Mouse (Mus musculus): ENCODE results near the gene Fbxw13.
"Not testable (repeated sequence)": the region's sequence is repeated elsewhere in the genome, so short reads cannot be mapped to it uniquely, and the experiment has no call there.

The Fbxw13 gene

DNA sequence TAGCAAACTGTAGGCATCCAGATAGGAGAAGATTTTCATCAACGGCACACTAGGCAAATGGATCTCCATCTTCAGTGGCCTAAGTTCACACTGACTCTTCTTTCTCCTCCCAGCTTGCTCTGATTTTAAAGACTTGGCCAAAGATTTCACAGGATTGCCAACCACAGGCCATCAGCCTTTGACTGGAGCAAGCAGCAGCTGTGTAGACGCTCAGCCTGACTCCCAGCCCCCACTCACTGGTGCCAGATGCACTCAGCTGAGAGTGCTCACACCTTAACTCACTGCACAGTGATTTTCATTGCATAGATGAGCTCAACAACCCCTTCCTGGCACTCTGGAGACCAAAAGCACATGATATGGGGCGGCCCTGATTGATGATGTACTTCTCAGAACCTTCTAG is at the start of gene Fbxw13:
Gene Fbxw13 (minus strand): TSS at position 101 of the 400 bp plus-strand sequence.
- ATAC-seq (ENCODE audit: low TSS enrichment) = not testable (repeated sequence)

DNA sequence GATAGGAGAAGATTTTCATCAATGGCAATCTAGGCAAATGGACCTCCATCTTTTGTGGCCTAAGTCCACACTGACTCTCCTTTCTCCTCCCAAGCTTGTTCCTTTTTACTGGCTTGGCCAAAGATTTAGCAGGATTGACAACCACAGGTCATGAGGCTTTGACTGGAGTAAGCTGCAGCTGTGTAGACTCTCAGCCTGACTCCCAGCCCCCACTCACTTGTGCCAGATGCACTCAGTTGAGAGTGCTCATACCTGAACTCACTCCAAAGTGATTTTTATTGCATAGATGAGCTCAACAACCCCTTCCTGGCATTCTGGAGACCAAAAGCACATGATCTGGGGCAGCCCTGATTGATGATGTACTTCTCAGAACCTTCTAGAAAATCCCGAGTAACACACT is 38.9 kb upstream of the Fbxw13 start, which contains the start of gene Fbxw20:
Gene Fbxw20 (minus strand): TSS at position 101 of the 400 bp plus-strand sequence.
- no peak for ATAC-seq (ENCODE audit: low TSS enrichment)

GRCm38 (mm10) chr9:109218449-109218848 is 22.7 kb upstream of the Fbxw13 start:
- no peak for ATAC-seq (ENCODE audit: low TSS enrichment)

DNA sequence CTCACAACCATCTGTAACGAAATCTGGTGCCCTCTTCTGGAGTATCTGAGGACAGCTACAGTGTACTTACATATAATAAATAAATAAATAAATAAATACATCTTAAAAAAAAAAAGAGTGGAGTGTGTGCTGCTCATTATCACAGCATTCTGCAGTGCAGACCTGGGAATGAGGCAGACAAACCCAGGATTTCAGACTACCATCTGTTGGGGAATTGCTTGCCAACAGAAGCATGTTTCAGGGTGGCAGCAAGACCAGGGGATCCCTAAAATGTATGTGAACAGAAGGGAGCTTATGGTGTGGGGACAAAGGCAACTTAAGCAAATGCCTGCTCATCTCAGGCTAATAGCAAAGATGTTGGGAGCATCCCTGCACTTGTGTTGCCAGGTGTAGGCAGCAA is 5.6 kb upstream of the Fbxw13 start:
- not testable (repeated sequence) for ATAC-seq (ENCODE audit: low TSS enrichment)

- no peak for ATAC-seq (ENCODE audit: low TSS enrichment)
Observed at GRCm38 (mm10) chr9:109200349-109200748, 4.6 kb upstream of the Fbxw13 start.

DNA sequence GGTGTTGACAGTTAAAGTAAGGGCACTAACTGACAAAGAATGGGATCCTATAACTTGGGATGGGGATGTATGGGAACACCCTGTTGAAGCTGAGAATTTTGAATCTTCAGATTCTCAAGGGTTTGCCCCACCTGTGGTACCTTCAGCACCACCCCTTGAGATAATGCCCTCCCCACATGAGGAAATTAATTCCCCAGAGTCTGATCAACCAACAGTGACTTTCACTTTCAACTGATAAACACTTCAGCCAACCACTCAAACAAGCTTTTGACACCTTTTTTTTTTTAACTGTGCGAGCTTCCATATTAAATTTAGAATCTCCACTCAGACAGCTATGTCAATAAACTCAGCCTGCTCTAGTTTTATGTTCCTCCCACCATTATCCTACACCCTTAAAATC is 3.6 kb upstream of the Fbxw13 start:
- no peak for ATAC-seq (ENCODE audit: low TSS enrichment)

DNA sequence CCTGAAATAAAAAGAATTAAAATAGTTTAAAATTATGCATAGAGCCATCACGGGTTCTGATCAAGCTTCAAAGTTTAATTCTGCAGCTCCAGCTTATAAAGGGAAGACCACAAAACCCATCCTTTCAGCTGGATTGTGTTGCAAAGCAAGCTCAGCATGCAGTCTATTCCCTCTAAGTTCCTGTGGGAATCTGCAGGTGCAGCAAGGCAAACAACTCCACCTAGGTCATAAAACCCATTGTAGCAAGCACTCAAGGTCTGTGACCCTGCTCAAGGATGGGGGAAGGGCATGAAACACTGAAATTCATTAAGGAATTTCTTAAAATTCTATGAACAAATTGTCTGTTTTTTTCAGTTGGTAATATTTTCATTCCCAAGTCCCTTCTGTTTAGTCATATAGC is 18.6 kb downstream of the Fbxw13 start:
- ATAC-seq (ENCODE audit: low TSS enrichment) = no peak

DNA sequence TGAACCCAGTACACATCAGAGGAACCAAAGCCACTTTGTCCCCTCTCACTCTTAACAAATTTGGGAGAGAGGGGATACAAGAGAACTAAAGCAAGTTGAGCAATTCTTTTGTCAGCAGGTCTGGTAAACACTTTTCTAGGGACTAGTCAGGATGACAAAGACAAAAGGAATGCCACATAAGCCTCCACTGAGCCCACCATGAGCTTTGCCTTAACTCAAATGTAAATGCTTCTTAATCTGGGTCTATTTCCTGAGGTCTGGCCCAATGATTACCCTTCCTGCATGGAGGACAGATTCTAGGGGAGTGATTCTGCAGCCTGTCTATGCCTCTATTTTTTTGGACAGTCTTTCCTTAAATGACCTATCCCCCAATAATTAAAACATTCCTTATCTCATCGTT is 19.5 kb downstream of the Fbxw13 start:
- ATAC-seq (ENCODE audit: low TSS enrichment) = no peak

GRCm38 (mm10) chr9:109167316-109167715 is 28.5 kb downstream of the Fbxw13 start:
- no peak for ATAC-seq (ENCODE audit: low TSS enrichment)

DNA sequence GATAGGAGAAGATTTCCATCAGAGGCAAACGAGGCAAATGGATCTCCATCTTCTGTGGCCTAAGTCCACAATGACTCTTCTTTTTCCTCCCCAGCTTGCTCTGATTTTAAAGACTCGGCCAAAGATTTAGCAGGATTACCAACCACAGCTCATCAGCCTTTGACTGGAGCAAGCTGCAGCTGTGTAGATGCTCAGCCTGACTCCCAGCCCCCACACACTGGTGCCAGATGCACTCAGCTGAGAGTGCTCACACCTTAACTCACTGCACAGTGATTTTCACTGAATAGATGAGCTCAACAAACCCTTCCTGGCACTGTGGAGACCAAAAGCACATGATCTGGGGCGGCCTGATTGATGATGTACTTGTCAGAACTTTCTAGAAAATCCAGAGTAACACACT is 33.8 kb downstream of the Fbxw13 start, which contains the start of gene Fbxw21:
Gene Fbxw21 (minus strand): TSS at position 101 of the 400 bp plus-strand sequence.
- no peak for ATAC-seq (ENCODE audit: low TSS enrichment)

GRCm38 (mm10) chr9:109140414-109140813 is 55.4 kb downstream of the Fbxw13 start:
- not testable (repeated sequence) for ATAC-seq (ENCODE audit: low TSS enrichment)

DNA sequence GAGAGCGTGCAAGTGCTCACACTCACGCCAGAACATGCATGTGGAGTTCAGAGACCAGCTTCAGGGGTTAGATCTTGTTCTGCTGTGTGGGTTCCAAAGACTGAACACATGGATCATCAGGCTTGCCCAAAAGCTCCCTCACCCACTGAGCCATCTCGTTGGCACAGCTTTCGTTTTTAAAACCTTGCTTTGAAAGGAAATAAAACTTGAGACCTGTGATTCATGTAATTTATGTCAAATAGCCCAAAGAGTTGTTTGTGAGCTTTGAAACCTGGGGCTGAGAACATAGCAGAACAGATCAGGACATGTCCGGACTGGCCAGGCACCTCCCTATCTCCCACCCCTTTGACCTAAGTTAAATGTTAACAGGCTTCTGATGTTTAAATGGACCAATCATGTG is 65.7 kb downstream of the Fbxw13 start:
- ATAC-seq (ENCODE audit: low TSS enrichment) = no peak

Data from frontal cortex, adult (tissue).